Mouse (Mus musculus) urinary bladder, postnatal 0 days (tissue): ENCODE results near the gene 1500015O10Rik. TPM values are rescaled to one million over a fixed set of nuclear protein-coding genes. Genes with fewer than 3 reads are reported as not detected.

Experiments
- polyA plus RNA-seq: library from polyadenylated mRNA; unstranded; fragments of >200 nt; fragmentation: Nextera tagmentation; extraction: Ambion mirVana; gene quantifications from 2 replicates; pipeline ENCODE4 v1.2.1, GENCODE M21; 2015

The 1500015O10Rik gene
- 72.5 and 80.8 TPM in 2 replicates for polyA plus RNA-seq

GRCm38 (mm10) chr1:43730491-43730924, at the start of gene 1500015O10Rik:
Gene 1500015O10Rik (plus strand): TSS chr1:43730602.

Other genes starting within 250 kb of the 1500015O10Rik start
- 45.2 and 53.1 TPM in 2 replicates for gene Uxs1, start 97.2 kb downstream of the 1500015O10Rik start, polyA plus RNA-seq
- 29.4 and 37.0 TPM in 2 replicates for gene Tpp2, start 203.0 kb downstream of the 1500015O10Rik start, polyA plus RNA-seq